Mouse (Mus musculus): ENCODE measurements around the gene Slamf9. TPM values are rescaled to one million over a fixed set of nuclear protein-coding genes. Genes with fewer than 3 reads are reported as not detected.

Gene Slamf9
- polyA plus RNA-seq, 1 experiment from 2014 or later = not detected

- Histone ChIP-seq H3K27ac (ENCODE audit: low read length) (no peak overlapping the region), H3K9me3 (ENCODE audit: control insufficient read depth, low read length) (no peaks in the 10 kb centered on the region), H3K9ac (replicated peaks; ENCODE audit: low read depth, low read length) (0 out of 2 replicates have a peak overlapping the region, but pooled peaks have one; percentile 20), H3K4me3 (replicated peaks; ENCODE audit: low read length) (no peak overlapping the region), H3K4me2 (ENCODE audit: low read length) (0 out of 2 replicates have a peak overlapping the region, but pooled peaks have one; percentile 22), H3K4me1 (replicated peaks; ENCODE audit: control insufficient read depth, insufficient read depth, low read length) (peaks cover 26% of the 10 kb centered on the region), H3K36me3 (ENCODE audit: control insufficient read depth, insufficient read depth) (no peaks in the 10 kb centered on the region), H3K27me3 (replicated peaks; ENCODE audit: control insufficient read depth, insufficient read depth, low read length) (peaks cover 15% of the 10 kb centered on the region)
- WGBS = 24% methylated on average over 14 of the region's 14 CpGs
- ATAC-seq = no peak
Measured at GRCm38 (mm10) chr1:172503111-172503997, 28.2 kb downstream of the Slamf9 start.

DNA sequence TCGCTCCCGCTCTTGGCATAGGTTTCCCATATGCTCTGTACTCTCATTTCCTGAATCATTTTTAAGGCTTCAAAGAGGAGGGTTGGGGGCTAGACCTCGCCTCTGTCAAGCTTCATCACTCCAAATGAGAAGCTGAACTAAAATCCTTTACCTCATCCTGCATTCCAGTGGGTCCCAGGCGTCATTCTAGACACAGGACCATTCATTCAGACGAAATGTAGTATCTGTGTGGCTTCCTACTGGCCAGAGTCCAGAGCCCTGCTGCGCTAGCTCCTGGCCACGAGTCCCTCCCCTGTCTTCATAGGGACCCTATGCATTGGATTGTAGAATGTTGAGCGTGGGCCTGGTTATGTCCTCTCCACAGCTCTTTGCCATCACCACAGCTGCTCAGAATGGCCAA is 29.6 kb downstream of the Slamf9 start:
- WGBS = 57% methylated on average over 8 of the region's 8 CpGs
- no peak overlapping the region for H3K4me3 ChIP-seq (replicated peaks; ENCODE audit: low read length)
- peaks cover 8% of the 10 kb centered on the region for H3K27me3 ChIP-seq (replicated peaks; ENCODE audit: control insufficient read depth, insufficient read depth, low read length)
- ATAC-seq = no peak
- H3K36me3 ChIP-seq (ENCODE audit: control insufficient read depth, insufficient read depth) = no peaks in the 10 kb centered on the region
- H3K4me1 ChIP-seq (replicated peaks; ENCODE audit: control insufficient read depth, insufficient read depth, low read length) = peaks cover 26% of the 10 kb centered on the region
- H3K4me2 ChIP-seq (ENCODE audit: low read length) = no peak overlapping the region
- H3K27ac ChIP-seq (ENCODE audit: low read length) = no peak overlapping the region
- no peak overlapping the region for H3K9ac ChIP-seq (replicated peaks; ENCODE audit: low read depth, low read length)
- H3K9me3 ChIP-seq (ENCODE audit: control insufficient read depth, low read length) = no peaks in the 10 kb centered on the region

- H3K27ac ChIP-seq (ENCODE audit: low read length) = no peak overlapping the region
- ATAC-seq = no peak
- no peak overlapping the region for H3K4me2 ChIP-seq (ENCODE audit: low read length)
- H3K27me3 ChIP-seq (replicated peaks; ENCODE audit: control insufficient read depth, insufficient read depth, low read length) = no peaks in the 10 kb centered on the region; the same call in 1 of the 2 replicates
- no peaks in the 10 kb centered on the region for H3K36me3 ChIP-seq (ENCODE audit: control insufficient read depth, insufficient read depth)
- no peak overlapping the region for H3K9ac ChIP-seq (replicated peaks; ENCODE audit: low read depth, low read length)
- H3K9me3 ChIP-seq (ENCODE audit: control insufficient read depth, low read length) = no peaks in the 10 kb centered on the region
- H3K4me1 ChIP-seq (replicated peaks; ENCODE audit: control insufficient read depth, insufficient read depth, low read length) = peaks cover 11% of the 10 kb centered on the region
- H3K4me3 ChIP-seq (replicated peaks; ENCODE audit: low read length) = no peak overlapping the region
- 61% methylated on average over 5 of the region's 5 CpGs for WGBS
Measured at GRCm38 (mm10) chr1:172507001-172507400, 31.8 kb downstream of the Slamf9 start.

- WGBS = 87% methylated on average over 3 of the region's 3 CpGs
- Histone ChIP-seq H3K27me3 (replicated peaks; ENCODE audit: control insufficient read depth, insufficient read depth, low read length) (no peaks in the 10 kb centered on the region), H3K4me2 (ENCODE audit: low read length) (no peak overlapping the region), H3K9me3 (ENCODE audit: control insufficient read depth, low read length) (no peaks in the 10 kb centered on the region), H3K36me3 (ENCODE audit: control insufficient read depth, insufficient read depth) (no peaks in the 10 kb centered on the region), H3K27ac (ENCODE audit: low read length) (no peak overlapping the region), H3K9ac (replicated peaks; ENCODE audit: low read depth, low read length) (no peak overlapping the region), H3K4me1 (replicated peaks; ENCODE audit: control insufficient read depth, insufficient read depth, low read length) (peaks cover 10% of the 10 kb centered on the region), H3K4me3 (replicated peaks; ENCODE audit: low read length) (no peak overlapping the region)
- no peak for ATAC-seq
Measured at GRCm38 (mm10) chr1:172507701-172508100, 32.5 kb downstream of the Slamf9 start.

- Histone ChIP-seq H3K4me1 (replicated peaks; ENCODE audit: control insufficient read depth, insufficient read depth, low read length) (peaks cover 6% of the 10 kb centered on the region), H3K9me3 (ENCODE audit: control insufficient read depth, low read length) (no peaks in the 10 kb centered on the region), H3K4me3 (replicated peaks; ENCODE audit: low read length) (no peak overlapping the region), H3K36me3 (ENCODE audit: control insufficient read depth, insufficient read depth) (no peaks in the 10 kb centered on the region), H3K9ac (replicated peaks; ENCODE audit: low read depth, low read length) (no peak overlapping the region), H3K27me3 (replicated peaks; ENCODE audit: control insufficient read depth, insufficient read depth, low read length) (no peaks in the 10 kb centered on the region), H3K4me2 (ENCODE audit: low read length) (no peak overlapping the region), H3K27ac (ENCODE audit: low read length) (no peak overlapping the region)
- WGBS = 52% methylated on average over 2 of the region's 2 CpGs
- ATAC-seq = no peak
Measured at GRCm38 (mm10) chr1:172508172-172508571, 33.0 kb downstream of the Slamf9 start.

GRCm38 (mm10) chr1:172509235-172509634 is 34.1 kb downstream of the Slamf9 start:
- Histone ChIP-seq H3K27me3 (replicated peaks; ENCODE audit: control insufficient read depth, insufficient read depth, low read length) (no peaks in the 10 kb centered on the region), H3K36me3 (ENCODE audit: control insufficient read depth, insufficient read depth) (no peaks in the 10 kb centered on the region), H3K27ac (ENCODE audit: low read length) (no peak overlapping the region), H3K4me3 (replicated peaks; ENCODE audit: low read length) (no peak overlapping the region), H3K4me1 (replicated peaks; ENCODE audit: control insufficient read depth, insufficient read depth, low read length) (no peaks in the 10 kb centered on the region), H3K4me2 (ENCODE audit: low read length) (no peak overlapping the region), H3K9ac (replicated peaks; ENCODE audit: low read depth, low read length) (no peak overlapping the region), H3K9me3 (ENCODE audit: control insufficient read depth, low read length) (no peaks in the 10 kb centered on the region)
- ATAC-seq = no peak
- 79% methylated on average over 5 of the region's 5 CpGs for WGBS

GRCm38 (mm10) chr1:172509983-172510382 is 34.8 kb downstream of the Slamf9 start:
- Histone ChIP-seq H3K4me1 (replicated peaks; ENCODE audit: control insufficient read depth, insufficient read depth, low read length) (no peaks in the 10 kb centered on the region), H3K36me3 (ENCODE audit: control insufficient read depth, insufficient read depth) (no peaks in the 10 kb centered on the region), H3K4me2 (ENCODE audit: low read length) (no peak overlapping the region), H3K27me3 (replicated peaks; ENCODE audit: control insufficient read depth, insufficient read depth, low read length) (no peaks in the 10 kb centered on the region), H3K27ac (ENCODE audit: low read length) (no peak overlapping the region), H3K9me3 (ENCODE audit: control insufficient read depth, low read length) (no peaks in the 10 kb centered on the region), H3K9ac (replicated peaks; ENCODE audit: low read depth, low read length) (no peak overlapping the region), H3K4me3 (replicated peaks; ENCODE audit: low read length) (no peak overlapping the region)
- no peak for ATAC-seq
- WGBS = 52% methylated on average over 8 of the region's 8 CpGs

GRCm38 (mm10) chr1:172510421-172510972 is 35.3 kb downstream of the Slamf9 start:
- no peaks in the 10 kb centered on the region for H3K4me1 ChIP-seq (replicated peaks; ENCODE audit: control insufficient read depth, insufficient read depth, low read length)
- H3K9ac ChIP-seq (replicated peaks; ENCODE audit: low read depth, low read length) = no peak overlapping the region
- H3K27ac ChIP-seq (ENCODE audit: low read length) = no peak overlapping the region
- no peaks in the 10 kb centered on the region for H3K9me3 ChIP-seq (ENCODE audit: control insufficient read depth, low read length)
- H3K36me3 ChIP-seq (ENCODE audit: control insufficient read depth, insufficient read depth) = no peaks in the 10 kb centered on the region
- 24% methylated on average over 13 of the region's 13 CpGs for WGBS
- H3K4me2 ChIP-seq (ENCODE audit: low read length) = no peak overlapping the region
- H3K4me3 ChIP-seq (replicated peaks; ENCODE audit: low read length) = no peak overlapping the region
- H3K27me3 ChIP-seq (replicated peaks; ENCODE audit: control insufficient read depth, insufficient read depth, low read length) = no peaks in the 10 kb centered on the region
- no peak for ATAC-seq

GRCm38 (mm10) chr1:172512962-172513361 is 37.8 kb downstream of the Slamf9 start:
- 38% methylated on average over 13 of the region's 13 CpGs for WGBS
- no peak overlapping the region for H3K4me2 ChIP-seq (ENCODE audit: low read length)

More at GRCm38 (mm10) chr1:172512962-172513361, 37.8 kb downstream of the Slamf9 start:
- H3K4me3 ChIP-seq (replicated peaks; ENCODE audit: low read length) = no peak overlapping the region
- no peaks in the 10 kb centered on the region for H3K27me3 ChIP-seq (replicated peaks; ENCODE audit: control insufficient read depth, insufficient read depth, low read length)
- H3K27ac ChIP-seq (ENCODE audit: low read length) = no peak overlapping the region
- no peaks in the 10 kb centered on the region for H3K4me1 ChIP-seq (replicated peaks; ENCODE audit: control insufficient read depth, insufficient read depth, low read length)
- ATAC-seq = no peak
- no peaks in the 10 kb centered on the region for H3K36me3 ChIP-seq (ENCODE audit: control insufficient read depth, insufficient read depth)
- no peak overlapping the region for H3K9ac ChIP-seq (replicated peaks; ENCODE audit: low read depth, low read length)
- H3K9me3 ChIP-seq (ENCODE audit: control insufficient read depth, low read length) = peaks cover 2% of the 10 kb centered on the region; the same call in 1 of the 2 replicates

Data from forebrain, embryonic 16.5 days (tissue).